Mouse (Mus musculus): ENCODE measurements around the gene Spata17.

Gene Spata17

GRCm38 (mm10) chr1:187011601-187012000 is 203.7 kb downstream of the Spata17 start:
- ATAC-seq (ENCODE audit: insufficient number of reproducible peaks, low FRiP score, low TSS enrichment): no peak

GRCm38 (mm10) chr1:187010071-187010470 is 205.2 kb downstream of the Spata17 start:
- ATAC-seq (ENCODE audit: insufficient number of reproducible peaks, low FRiP score, low TSS enrichment): no peak

- ATAC-seq (ENCODE audit: insufficient number of reproducible peaks, low FRiP score, low TSS enrichment): no peak
Observed at GRCm38 (mm10) chr1:187008236-187008635, 207.0 kb downstream of the Spata17 start.

DNA sequence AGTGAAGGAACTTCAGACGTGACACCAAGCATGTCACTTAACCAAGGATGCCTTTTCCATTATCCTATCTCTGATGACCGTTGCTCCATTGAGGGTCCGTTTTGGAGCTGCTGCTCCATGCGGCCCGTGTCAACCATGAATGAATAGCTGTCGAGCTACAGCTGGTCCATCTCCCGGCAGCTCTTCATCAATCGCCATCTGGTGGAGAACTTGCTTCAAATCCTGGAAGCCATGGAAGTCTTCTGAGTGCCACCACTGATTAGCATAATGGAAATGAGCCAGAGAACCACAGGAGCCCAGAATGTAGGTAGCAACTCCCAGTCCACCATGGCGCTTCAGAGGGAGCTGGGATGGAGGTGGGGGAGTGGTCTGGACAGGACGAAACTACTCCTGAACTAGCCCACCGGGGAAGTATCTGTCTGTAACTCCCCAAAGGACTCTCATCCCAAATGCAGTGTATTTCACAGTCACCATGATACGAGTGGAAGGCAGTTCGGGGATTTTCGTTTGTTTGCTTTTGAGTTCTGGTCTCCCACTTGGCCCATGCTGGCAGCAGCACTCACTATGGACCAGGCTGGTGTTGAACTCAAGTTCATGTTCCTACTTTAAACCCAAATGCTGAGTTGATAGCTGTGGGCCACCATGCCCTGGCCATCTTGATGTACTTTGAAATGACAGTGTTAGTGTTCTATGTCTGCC is 208.9 kb downstream of the Spata17 start:
- no peak for ATAC-seq (ENCODE audit: insufficient number of reproducible peaks, low FRiP score, low TSS enrichment)

GRCm38 (mm10) chr1:187004306-187004705 is 211.0 kb downstream of the Spata17 start:
- no peak for ATAC-seq (ENCODE audit: insufficient number of reproducible peaks, low FRiP score, low TSS enrichment)

GRCm38 (mm10) chr1:187003441-187003861 is 211.8 kb downstream of the Spata17 start:
- peak; percentile 46; the same call in 1 of the 2 replicates for ATAC-seq (ENCODE audit: insufficient number of reproducible peaks, low FRiP score, low TSS enrichment)

- ATAC-seq (ENCODE audit: insufficient number of reproducible peaks, low FRiP score, low TSS enrichment): no peak
Observed at GRCm38 (mm10) chr1:186997596-186998304, 217.5 kb downstream of the Spata17 start.
